Mouse (Mus musculus): Measurements from ENCODE around the gene Eci1. TPM values are rescaled to one million over a fixed set of nuclear protein-coding genes. Genes with fewer than 3 reads are reported as not detected.

The Eci1 gene
- polyA plus RNA-seq, 1 experiment: 52.6 TPM

DNA sequence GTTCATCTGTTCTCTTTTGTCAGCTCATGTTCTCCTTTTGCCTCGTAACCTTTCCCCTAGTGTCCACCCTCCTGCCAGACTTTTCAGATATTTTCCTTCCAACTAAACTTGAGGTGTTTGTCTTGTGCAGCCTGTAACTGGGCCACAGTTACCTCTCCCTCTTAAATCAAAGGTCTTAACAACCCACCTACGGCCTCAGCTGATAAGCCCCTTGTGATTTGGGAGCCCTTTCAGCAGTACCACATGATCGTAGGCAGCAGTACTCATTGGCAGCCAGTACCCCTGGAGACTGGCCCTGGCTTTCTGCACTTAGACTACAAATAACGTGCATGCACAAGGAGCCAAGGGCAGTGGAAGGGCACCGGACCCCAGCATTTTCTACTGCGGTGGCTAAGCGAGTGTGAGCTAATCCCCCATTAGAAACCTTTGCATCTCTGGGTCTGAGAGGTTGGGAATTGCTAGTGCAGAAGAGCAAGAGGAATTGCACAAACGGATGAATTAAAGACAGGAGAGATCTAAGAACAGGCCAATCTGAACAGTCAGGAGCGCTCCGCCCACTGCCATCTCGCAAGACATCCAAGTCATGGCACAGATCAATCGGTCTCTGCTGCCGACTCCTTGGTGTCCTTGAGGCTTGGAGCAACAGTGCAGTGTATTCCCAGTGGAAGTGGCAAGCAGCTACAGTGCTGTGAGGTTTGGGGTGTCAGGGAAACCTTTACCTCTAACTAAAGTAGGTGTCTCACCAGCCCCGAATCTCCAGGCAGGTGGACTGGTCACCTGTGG, 3.0 kb downstream of the Eci1 start:
- Histone ChIP-seq H3K36me3 (ENCODE audit: control insufficient read depth, insufficient read depth) (peaks cover 3% of the 10 kb centered on the region), H3ac (ENCODE audit: control insufficient read depth, insufficient read length) (no peak overlapping the region), H3K79me2 (ENCODE audit: control insufficient read depth, insufficient read depth) (peaks cover 6% of the 10 kb centered on the region), H3K4me3 (no peak overlapping the region), H3K27me3 (ENCODE audit: control insufficient read depth, insufficient read depth, insufficient read length) (no peaks in the 10 kb centered on the region), H3K4me2 (ENCODE audit: low read depth) (no peak overlapping the region)
- TF ChIP-seq USF1 (IDR thresholded peaks at IDR 0.05; ENCODE audit: low read depth) (no peak), TCF12 (IDR thresholded peaks at IDR 0.05; ENCODE audit: insufficient read depth, poor library complexity, severe bottlenecking) (no peak), TCF3 (IDR thresholded peaks at IDR 0.05; ENCODE audit: insufficient read length, low read depth) (no peak), MAX (IDR thresholded peaks at IDR 0.05; ENCODE audit: low read depth) (no peak), CEBPB (IDR thresholded peaks at IDR 0.05; ENCODE audit: insufficient read depth, poor library complexity, severe bottlenecking) (no peak), MYOG (IDR thresholded peaks at IDR 0.05; ENCODE audit: control insufficient read depth in 1 of 3, insufficient read depth in 1 of 3, insufficient read length in 2 of 3, low read depth in 2 of 3) (no peak), REST (IDR thresholded peaks at IDR 0.05; ENCODE audit: insufficient read depth, insufficient read length) (no peak), E2F4 (IDR thresholded peaks at IDR 0.05; ENCODE audit: insufficient read depth) (no peak), MYOD1 (IDR thresholded peaks at IDR 0.05; ENCODE audit: control insufficient read depth in 1 of 3, insufficient read length in 2 of 3, low read depth in 2 of 3) (no peak), SRF (IDR thresholded peaks at IDR 0.05; ENCODE audit: control insufficient read depth, insufficient read length, low read depth) (no peak)

DNA sequence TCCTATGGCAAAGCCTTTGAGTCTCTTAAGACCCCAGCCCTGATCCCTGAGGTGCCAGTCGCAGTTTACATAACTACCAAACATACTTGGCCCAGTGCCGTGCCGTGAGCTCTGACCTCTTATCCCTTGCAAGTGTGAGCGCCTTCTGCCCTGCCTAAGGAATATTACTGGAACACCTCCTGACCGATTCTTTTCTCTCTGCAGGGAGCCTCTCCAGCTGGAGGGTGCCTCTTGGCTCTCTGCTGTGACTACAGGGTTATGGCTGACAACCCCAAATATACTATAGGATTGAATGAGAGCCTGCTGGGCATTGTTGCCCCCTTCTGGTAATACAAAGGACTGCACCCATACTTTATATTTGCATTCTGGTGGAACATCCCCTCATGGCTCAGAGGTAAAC, 10.6 kb downstream of the Eci1 start:
- Histone ChIP-seq H3K4me3 (no peak overlapping the region), H3K4me2 (ENCODE audit: low read depth) (no peak overlapping the region), H3K36me3 (ENCODE audit: control insufficient read depth, insufficient read depth) (peaks cover 5% of the 10 kb centered on the region), H3ac (ENCODE audit: control insufficient read depth, insufficient read length) (no peak overlapping the region), H3K27me3 (ENCODE audit: control insufficient read depth, insufficient read depth, insufficient read length) (no peaks in the 10 kb centered on the region), H3K79me2 (ENCODE audit: control insufficient read depth, insufficient read depth) (no peaks in the 10 kb centered on the region)
- TF ChIP-seq CEBPB (IDR thresholded peaks at IDR 0.05; ENCODE audit: insufficient read depth, poor library complexity, severe bottlenecking) (no peak), MYOD1 (IDR thresholded peaks at IDR 0.05; ENCODE audit: control insufficient read depth in 1 of 3, insufficient read length in 2 of 3, low read depth in 2 of 3) (no peak), E2F4 (IDR thresholded peaks at IDR 0.05; ENCODE audit: insufficient read depth) (no peak), MYOG (IDR thresholded peaks at IDR 0.05; ENCODE audit: control insufficient read depth in 1 of 3, insufficient read depth in 1 of 3, insufficient read length in 2 of 3, low read depth in 2 of 3) (no peak), POLR2A (IDR thresholded peaks at IDR 0.05; ENCODE audit: insufficient read length, low read depth) (no peak), SRF (IDR thresholded peaks at IDR 0.05; ENCODE audit: control insufficient read depth, insufficient read length, low read depth) (no peak), USF1 (IDR thresholded peaks at IDR 0.05; ENCODE audit: low read depth) (no peak), REST (IDR thresholded peaks at IDR 0.05; ENCODE audit: insufficient read depth, insufficient read length) (no peak), TCF12 (IDR thresholded peaks at IDR 0.05; ENCODE audit: insufficient read depth, poor library complexity, severe bottlenecking) (no peak), MAX (IDR thresholded peaks at IDR 0.05; ENCODE audit: low read depth) (no peak), TCF3 (IDR thresholded peaks at IDR 0.05; ENCODE audit: insufficient read length, low read depth) (no peak), POLR2AphosphoS2 (IDR thresholded peaks at IDR 0.05; ENCODE audit: insufficient read length, low read depth) (no peak)

DNA sequence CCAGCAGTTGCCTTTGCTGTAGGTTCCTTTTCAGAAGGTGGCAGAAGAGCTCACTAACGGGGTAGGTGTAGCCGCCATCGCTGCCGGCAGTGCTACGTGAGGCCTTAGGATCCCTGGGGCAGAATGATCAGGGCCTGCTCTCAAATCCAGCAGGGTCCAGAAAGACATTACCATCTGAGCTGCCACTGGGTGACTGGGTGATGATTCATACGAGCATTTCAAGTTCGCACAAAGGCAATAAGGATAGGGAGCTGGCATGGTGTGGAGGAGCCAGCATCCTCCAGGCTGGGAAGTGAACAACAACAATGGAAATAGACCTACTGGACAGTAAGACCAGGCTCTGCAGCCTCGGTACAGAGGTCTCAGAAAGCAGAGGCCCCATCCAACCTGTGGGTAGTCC, 13.9 kb downstream of the Eci1 start:
- Histone ChIP-seq H3K4me3 (no peak overlapping the region), H3K36me3 (ENCODE audit: control insufficient read depth, insufficient read depth) (no peaks in the 10 kb centered on the region), H3ac (ENCODE audit: control insufficient read depth, insufficient read length) (no peak overlapping the region), H3K4me2 (ENCODE audit: low read depth) (no peak overlapping the region), H3K27me3 (ENCODE audit: control insufficient read depth, insufficient read depth, insufficient read length) (no peaks in the 10 kb centered on the region), H3K79me2 (ENCODE audit: control insufficient read depth, insufficient read depth) (no peaks in the 10 kb centered on the region)
- TF ChIP-seq SRF (IDR thresholded peaks at IDR 0.05; ENCODE audit: control insufficient read depth, insufficient read length, low read depth) (no peak), MYOD1 (IDR thresholded peaks at IDR 0.05; ENCODE audit: control insufficient read depth in 1 of 3, insufficient read length in 2 of 3, low read depth in 2 of 3) (no peak), TCF12 (IDR thresholded peaks at IDR 0.05; ENCODE audit: insufficient read depth, poor library complexity, severe bottlenecking) (no peak), CEBPB (IDR thresholded peaks at IDR 0.05; ENCODE audit: insufficient read depth, poor library complexity, severe bottlenecking) (no peak), POLR2AphosphoS2 (IDR thresholded peaks at IDR 0.05; ENCODE audit: insufficient read length, low read depth) (no peak), REST (IDR thresholded peaks at IDR 0.05; ENCODE audit: insufficient read depth, insufficient read length) (no peak), E2F4 (IDR thresholded peaks at IDR 0.05; ENCODE audit: insufficient read depth) (no peak), USF1 (IDR thresholded peaks at IDR 0.05; ENCODE audit: low read depth) (no peak), POLR2A (IDR thresholded peaks at IDR 0.05; ENCODE audit: insufficient read length, low read depth) (no peak), TCF3 (IDR thresholded peaks at IDR 0.05; ENCODE audit: insufficient read length, low read depth) (no peak), MAX (IDR thresholded peaks at IDR 0.05; ENCODE audit: low read depth) (no peak), MYOG (IDR thresholded peaks at IDR 0.05; ENCODE audit: control insufficient read depth in 1 of 3, insufficient read depth in 1 of 3, insufficient read length in 2 of 3, low read depth in 2 of 3) (no peak)

DNA sequence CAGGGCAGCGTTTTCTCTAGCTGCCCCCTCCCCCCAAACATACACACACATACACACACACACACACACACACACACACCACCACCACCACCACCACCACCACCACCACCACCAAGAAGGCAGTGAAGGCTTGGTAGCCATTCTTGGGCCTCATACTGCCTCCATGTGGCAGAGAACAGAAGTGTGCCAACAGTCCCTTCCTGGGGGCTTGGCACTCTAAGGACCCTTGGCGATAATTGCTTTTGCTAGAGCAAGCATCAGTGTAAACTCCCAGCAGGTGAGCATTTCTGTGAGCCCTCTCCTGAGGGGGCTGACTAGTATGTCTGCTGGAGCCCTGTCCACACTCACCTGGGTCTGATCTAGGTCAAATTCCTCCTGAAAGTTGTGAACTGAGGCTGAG, 14.7 kb downstream of the Eci1 start:
- H3K27me3 ChIP-seq (ENCODE audit: control insufficient read depth, insufficient read depth, insufficient read length): no peaks in the 10 kb centered on the region
- no peaks in the 10 kb centered on the region for H3K36me3 ChIP-seq (ENCODE audit: control insufficient read depth, insufficient read depth)
- H3K4me2 ChIP-seq (ENCODE audit: low read depth): no peak overlapping the region

More for the DNA sequence above, 14.7 kb downstream of the Eci1 start:
- H3ac ChIP-seq (ENCODE audit: control insufficient read depth, insufficient read length): no peak overlapping the region
- no peak for TF ChIP-seq POLR2AphosphoS2 (IDR thresholded peaks at IDR 0.05; ENCODE audit: insufficient read length, low read depth)
- no peak for TF ChIP-seq REST (IDR thresholded peaks at IDR 0.05; ENCODE audit: insufficient read depth, insufficient read length)
- TF ChIP-seq MYOD1 (IDR thresholded peaks at IDR 0.05; ENCODE audit: control insufficient read depth in 1 of 3, insufficient read length in 2 of 3, low read depth in 2 of 3): no peak
- no peak for TF ChIP-seq MYOG (IDR thresholded peaks at IDR 0.05; ENCODE audit: control insufficient read depth in 1 of 3, insufficient read depth in 1 of 3, insufficient read length in 2 of 3, low read depth in 2 of 3)
- TF ChIP-seq POLR2A (IDR thresholded peaks at IDR 0.05; ENCODE audit: insufficient read length, low read depth): no peak
- no peak for TF ChIP-seq E2F4 (IDR thresholded peaks at IDR 0.05; ENCODE audit: insufficient read depth)
- TF ChIP-seq TCF12 (IDR thresholded peaks at IDR 0.05; ENCODE audit: insufficient read depth, poor library complexity, severe bottlenecking): no peak
- no peak for TF ChIP-seq SRF (IDR thresholded peaks at IDR 0.05; ENCODE audit: control insufficient read depth, insufficient read length, low read depth)
- TF ChIP-seq CEBPB (IDR thresholded peaks at IDR 0.05; ENCODE audit: insufficient read depth, poor library complexity, severe bottlenecking): no peak
- no peak for TF ChIP-seq USF1 (IDR thresholded peaks at IDR 0.05; ENCODE audit: low read depth)
- TF ChIP-seq TCF3 (IDR thresholded peaks at IDR 0.05; ENCODE audit: insufficient read length, low read depth): no peak
- no peak for TF ChIP-seq MAX (IDR thresholded peaks at IDR 0.05; ENCODE audit: low read depth)
- no peaks in the 10 kb centered on the region for H3K79me2 ChIP-seq (ENCODE audit: control insufficient read depth, insufficient read depth)
- no peak overlapping the region for H3K4me3 ChIP-seq
